Mouse (Mus musculus) embryonic fibroblast, embryonic 13.5 days (primary cell): ENCODE measurements around the gene Emd.

Source experiments
- CTCF ChIP-seq: IDR thresholded peaks from 2 replicates; pipeline ENCODE4 v1.5.1; 2011; ENCODE audit warnings: mild to moderate bottlenecking, control low read depth, low read length, moderate library complexity, borderline replicate concordance; ENCODE audit not compliant: insufficient read depth
- POLR2A ChIP-seq: IDR thresholded peaks from 2 replicates; pipeline ENCODE4 v1.6.1; 2011; ENCODE audit warnings: low read depth, mild to moderate bottlenecking, control low read depth, low read length, moderate library complexity

GRCm38 (mm10) chrX:74243807-74244206 lies 10.7 kb upstream of the Emd start:
- TF ChIP-seq CTCF (no peak), POLR2A (no peak)
